Mouse (Mus musculus): ENCODE measurements around the gene Unc119. TPM values are rescaled to one million over a fixed set of nuclear protein-coding genes. Genes with fewer than 3 reads are reported as not detected.
A peak's percentile ranks its signal among the peaks of the same experiment; 100 is the strongest.

The Unc119 gene
- total and polyA plus RNA-seq, 2 experiments = 5.5 to 12.7 TPM

DNA sequence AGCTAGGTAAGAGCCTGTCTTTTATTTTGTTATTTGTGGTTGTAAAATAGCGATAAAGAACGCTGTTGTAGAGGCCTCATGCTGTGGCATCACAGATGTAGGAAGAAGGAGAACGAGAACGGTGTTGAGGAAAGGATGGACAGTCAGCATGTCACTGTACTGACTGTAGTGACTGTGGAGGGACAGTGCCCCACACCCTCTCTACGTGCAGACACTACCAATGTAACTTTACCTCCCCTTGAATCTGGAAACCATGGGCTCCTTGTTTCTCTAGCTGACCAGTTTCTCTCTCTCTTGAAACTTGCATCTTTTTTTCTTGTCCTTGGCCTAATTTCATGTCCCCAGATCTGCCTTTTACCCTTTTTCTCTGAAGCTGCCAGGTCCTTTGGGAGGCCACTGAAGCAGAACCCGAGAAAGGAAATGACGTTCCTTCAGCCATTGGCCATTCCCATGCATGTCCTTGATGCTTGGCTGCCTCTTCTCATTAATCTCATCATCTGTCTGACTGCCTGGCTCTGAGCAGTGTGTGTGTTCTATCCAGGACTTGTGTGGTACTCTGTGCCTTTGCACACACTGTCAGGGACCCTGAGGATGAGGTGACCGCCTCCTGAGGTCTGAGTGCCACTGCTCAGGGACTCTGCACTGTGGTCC, 32.3 kb upstream of the Unc119 start:
- 94% methylated on average over 8 of the region's 8 CpGs for WGBS
- Histone ChIP-seq H3K9ac (ENCODE audit: low read depth, low read length) (no peak overlapping the region), H3K4me1 (ENCODE audit: control insufficient read depth, insufficient read depth, low read length) (peaks cover 5% of the 10 kb centered on the region), H3K27me3 (ENCODE audit: control insufficient read depth, insufficient read depth, low read length) (no peaks in the 10 kb centered on the region), H3K36me3 (ENCODE audit: control insufficient read depth, insufficient read depth, low read length) (no peaks in the 10 kb centered on the region), H3K79me2 (ENCODE audit: control insufficient read depth, insufficient read depth, low read length) (no peaks in the 10 kb centered on the region), H3K27ac (replicated peaks; ENCODE audit: insufficient read depth, low read depth, low read length) (no peak overlapping the region), H3K4me3 (ENCODE audit: insufficient read depth, low read depth, low read length) (no peak overlapping the region)
- TF ChIP-seq POLR2A (IDR thresholded peaks at IDR 0.05; ENCODE audit: extremely low read depth, insufficient read depth, low read length) = no peak
- no peak for TF ChIP-seq CTCF (IDR thresholded peaks at IDR 0.05; ENCODE audit: low read depth, low read length)
- DNase-seq (ENCODE audit: extremely low read depth, low read depth, low spot score) = no peak

DNA sequence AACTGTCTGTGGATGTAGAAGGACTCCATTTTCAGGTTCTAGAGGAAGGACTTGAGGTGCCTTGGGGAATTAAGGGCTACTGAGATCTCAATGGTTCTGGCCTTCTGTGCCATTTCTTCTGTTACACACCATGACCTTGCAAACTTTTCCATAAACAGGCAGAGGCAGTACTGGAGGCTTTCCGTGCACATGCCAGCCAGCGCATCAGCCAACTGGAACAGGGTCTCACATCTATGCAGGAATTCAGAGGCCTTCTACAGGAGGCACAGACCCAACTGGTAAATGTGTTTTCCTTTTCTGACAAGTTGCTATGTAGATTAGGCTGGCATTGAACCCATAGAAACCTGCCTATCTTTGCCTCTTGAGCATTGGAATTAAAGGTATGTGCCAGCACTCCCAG, 29.6 kb upstream of the Unc119 start:
- H3K36me3 ChIP-seq (ENCODE audit: control insufficient read depth, insufficient read depth, low read length) = no peaks in the 10 kb centered on the region
- DNase-seq (ENCODE audit: extremely low read depth, low read depth, low spot score) = no peak
- H3K4me3 ChIP-seq (ENCODE audit: insufficient read depth, low read depth, low read length) = no peak overlapping the region

DNA sequence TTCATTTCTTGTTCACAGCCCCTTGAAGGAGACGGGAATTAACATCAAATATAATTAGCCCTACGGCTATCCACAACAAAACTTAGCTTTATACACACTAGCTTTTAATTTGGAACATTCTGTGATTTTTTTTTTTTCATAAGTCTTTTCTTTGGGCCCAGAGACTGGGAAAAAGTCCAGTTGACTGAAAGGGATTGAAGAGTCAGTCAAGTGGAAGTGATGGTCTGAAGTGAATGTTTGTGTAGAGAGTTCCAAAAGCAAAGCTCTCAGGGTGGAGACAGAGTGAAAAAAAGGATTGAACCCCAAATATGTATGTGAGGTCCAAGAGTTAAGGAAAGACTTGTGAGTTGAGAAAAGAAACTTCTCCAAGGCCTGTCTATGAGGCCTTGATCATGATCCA, 24.9 kb upstream of the Unc119 start:
- no peak for TF ChIP-seq POLR2A (IDR thresholded peaks at IDR 0.05; ENCODE audit: extremely low read depth, insufficient read depth, low read length)
- TF ChIP-seq CTCF (IDR thresholded peaks at IDR 0.05; ENCODE audit: low read depth, low read length) = no peak
- peaks cover 2% of the 10 kb centered on the region; the same call in 1 of the 2 replicates for H3K4me1 ChIP-seq (ENCODE audit: control insufficient read depth, insufficient read depth, low read length)
- no peaks in the 10 kb centered on the region for H3K79me2 ChIP-seq (ENCODE audit: control insufficient read depth, insufficient read depth, low read length)
- no peak overlapping the region for H3K9ac ChIP-seq (ENCODE audit: low read depth, low read length)
- 95% methylated on average over 2 of the region's 2 CpGs for WGBS
- no peak overlapping the region for H3K4me3 ChIP-seq (ENCODE audit: insufficient read depth, low read depth, low read length)
- H3K36me3 ChIP-seq (ENCODE audit: control insufficient read depth, insufficient read depth, low read length) = no peaks in the 10 kb centered on the region
- DNase-seq (ENCODE audit: extremely low read depth, low read depth, low spot score) = no peak
- no peak overlapping the region for H3K27ac ChIP-seq (replicated peaks; ENCODE audit: insufficient read depth, low read depth, low read length)
- no peaks in the 10 kb centered on the region for H3K27me3 ChIP-seq (ENCODE audit: control insufficient read depth, insufficient read depth, low read length)

More for the DNA sequence above, 29.6 kb upstream of the Unc119 start:
- no peak overlapping the region for H3K27ac ChIP-seq (replicated peaks; ENCODE audit: insufficient read depth, low read depth, low read length)
- TF ChIP-seq POLR2A (IDR thresholded peaks at IDR 0.05; ENCODE audit: extremely low read depth, insufficient read depth, low read length) (no peak), CTCF (IDR thresholded peaks at IDR 0.05; ENCODE audit: low read depth, low read length) (no peak)
- no peaks in the 10 kb centered on the region for H3K79me2 ChIP-seq (ENCODE audit: control insufficient read depth, insufficient read depth, low read length)
- no peak overlapping the region for H3K9ac ChIP-seq (ENCODE audit: low read depth, low read length)
- WGBS = 99% methylated on average over 2 of the region's 2 CpGs
- H3K27me3 ChIP-seq (ENCODE audit: control insufficient read depth, insufficient read depth, low read length) = no peaks in the 10 kb centered on the region
- no peaks in the 10 kb centered on the region; the same call in 1 of the 2 replicates for H3K4me1 ChIP-seq (ENCODE audit: control insufficient read depth, insufficient read depth, low read length)

DNA sequence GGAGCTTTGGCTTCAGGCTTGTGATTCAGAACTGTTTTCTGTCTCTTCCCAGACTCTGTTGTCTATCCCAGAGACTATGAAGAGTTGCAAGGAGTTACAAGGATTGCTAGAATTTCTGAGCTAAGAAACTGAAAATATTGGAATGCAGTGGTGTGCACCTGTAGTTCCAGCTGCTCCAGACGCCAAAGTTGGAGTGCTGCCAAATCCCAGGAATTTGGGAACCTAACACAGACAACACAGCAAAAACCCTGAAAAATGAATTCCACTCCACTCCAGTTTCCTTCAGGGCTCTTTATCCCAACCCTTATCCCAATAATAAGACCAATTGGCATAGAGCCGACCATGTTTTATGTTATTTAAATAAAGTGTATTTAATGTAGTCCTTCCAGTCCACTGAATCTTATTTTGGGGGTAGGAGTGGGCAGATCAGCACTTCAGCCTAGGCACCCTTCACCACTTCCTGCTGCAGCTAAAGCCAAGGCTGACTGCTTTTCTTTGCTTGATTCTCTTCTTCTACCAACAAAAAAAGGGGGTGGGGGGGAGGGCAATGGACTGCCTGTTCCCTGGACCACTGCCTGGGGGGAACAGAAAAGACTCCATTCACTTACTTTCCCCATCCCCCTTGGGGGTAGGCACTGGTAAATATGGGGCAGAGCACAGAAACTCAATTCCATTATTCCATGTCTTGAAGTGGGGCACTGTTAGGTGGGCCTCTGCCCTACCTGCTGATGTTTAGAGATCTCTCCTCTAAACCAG, 21.0 kb upstream of the Unc119 start:
- TF ChIP-seq POLR2A (IDR thresholded peaks at IDR 0.05; ENCODE audit: extremely low read depth, insufficient read depth, low read length) (no peak), CTCF (IDR thresholded peaks at IDR 0.05; ENCODE audit: low read depth, low read length) (no peak)
- peaks cover 2% of the 10 kb centered on the region; the same call in 1 of the 2 replicates for H3K4me1 ChIP-seq (ENCODE audit: control insufficient read depth, insufficient read depth, low read length)
- no peaks in the 10 kb centered on the region for H3K27me3 ChIP-seq (ENCODE audit: control insufficient read depth, insufficient read depth, low read length)
- H3K4me3 ChIP-seq (ENCODE audit: insufficient read depth, low read depth, low read length) = no peak overlapping the region
- DNase-seq (ENCODE audit: extremely low read depth, low read depth, low spot score) = no peak
- H3K27ac ChIP-seq (replicated peaks; ENCODE audit: insufficient read depth, low read depth, low read length) = no peak overlapping the region
- no peaks in the 10 kb centered on the region for H3K79me2 ChIP-seq (ENCODE audit: control insufficient read depth, insufficient read depth, low read length)
- WGBS = 47% methylated on average over 2 of the region's 2 CpGs
- no peaks in the 10 kb centered on the region for H3K36me3 ChIP-seq (ENCODE audit: control insufficient read depth, insufficient read depth, low read length)
- H3K9ac ChIP-seq (ENCODE audit: low read depth, low read length) = no peak overlapping the region

DNA sequence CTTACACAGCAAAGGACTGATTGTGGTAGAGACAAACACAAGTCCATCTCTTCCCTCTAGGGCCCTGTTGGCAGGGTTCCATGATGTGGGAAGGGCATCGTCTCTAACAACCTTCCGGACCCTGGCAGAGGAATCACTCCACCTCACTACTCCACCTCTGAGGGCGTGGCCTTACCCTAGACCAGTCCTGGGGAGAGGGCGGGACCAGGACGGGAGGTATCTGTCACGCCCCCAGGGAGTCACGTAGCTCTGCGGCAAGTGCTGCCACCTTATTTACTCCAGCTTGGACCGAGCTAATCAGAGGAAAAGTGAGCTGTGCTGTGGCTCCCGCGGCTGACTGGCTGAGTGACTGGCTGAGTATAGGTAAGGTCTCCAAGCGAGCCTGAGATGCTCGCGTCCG, 20.4 kb upstream of the Unc119 start, which contains the start of gene Aldoc:
Aldoc (plus strand) TSS at position 109 of the 400 bp plus-strand sequence.
- Histone ChIP-seq H3K9ac (ENCODE audit: low read depth, low read length) (peak within 1 kb of the TSS; percentile 75), H3K27me3 (ENCODE audit: control insufficient read depth, insufficient read depth, low read length) (no peaks in the 10 kb centered on the region), H3K27ac (replicated peaks; ENCODE audit: insufficient read depth, low read depth, low read length) (peak within 1 kb of the TSS; percentile 46; the same call in 1 of the 2 replicates), H3K4me1 (ENCODE audit: control insufficient read depth, insufficient read depth, low read length) (peaks cover 2% of the 10 kb centered on the region; the same call in 1 of the 2 replicates), H3K4me3 (ENCODE audit: insufficient read depth, low read depth, low read length) (peak within 1 kb of the TSS; percentile 51), H3K79me2 (ENCODE audit: control insufficient read depth, insufficient read depth, low read length) (no peaks in the 10 kb centered on the region), H3K36me3 (ENCODE audit: control insufficient read depth, insufficient read depth, low read length) (no peaks in the 10 kb centered on the region)
- TF ChIP-seq POLR2A (IDR thresholded peaks at IDR 0.05; ENCODE audit: extremely low read depth, insufficient read depth, low read length) = peak; percentile 75
- TF ChIP-seq CTCF (IDR thresholded peaks at IDR 0.05; ENCODE audit: low read depth, low read length) = no peak; the same call in 1 of the 2 replicates
- peak; percentile 95 for DNase-seq (ENCODE audit: extremely low read depth, low read depth, low spot score)
- 5% methylated on average over 15 of the region's 15 CpGs for WGBS

All from liver, adult 2 months (tissue).